In the genomic region with DNA sequence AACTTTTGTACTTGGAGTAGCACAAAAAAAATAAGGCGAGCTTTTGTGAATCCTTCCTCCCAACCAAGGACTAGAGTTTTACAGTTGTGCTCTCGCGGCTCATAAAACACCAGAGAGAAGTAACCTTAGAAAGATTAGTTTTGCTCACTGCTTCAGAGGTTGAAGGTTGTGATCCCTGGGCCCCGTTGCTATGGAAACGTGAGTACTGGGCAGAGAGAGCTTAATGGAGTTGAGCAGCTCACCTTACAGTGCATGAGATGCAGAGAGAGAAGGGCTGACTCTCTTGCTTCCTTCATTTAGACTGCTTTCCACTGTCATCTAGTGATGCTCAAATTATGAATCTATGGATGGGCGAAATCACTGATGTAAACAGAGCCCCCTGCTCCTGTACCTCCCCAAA, we compare ENCODE assay signal across 18 mouse cellular contexts. TPM values are rescaled to one million over a fixed set of nuclear protein-coding genes. Genes with fewer than 3 reads are reported as not detected.
DNase-seq lines count a peak whose midpoint lies in the region; ATAC-seq lines count a peak whose summit lies in the region.
"Had no signal": no experiment of that assay in that cellular context is flagged by ENCODE, and none has a peak within 500 bp of the region (broad histone marks: within the 10 kb centered on the region; RNA-seq: fewer than 3 reads in every experiment).

No protein-coding gene starts in this region.

- peaks cover 16% of the 10 kb centered on the region; the same call in 1 of the 2 replicates for H3K4me1 ChIP-seq in kidney, embryonic 14.5 days (ENCODE audit: control insufficient read depth, insufficient read depth, low read length)
- peaks cover 12% of the 10 kb centered on the region; the same call in 1 of the 2 replicates for H3K4me1 ChIP-seq in limb, embryonic 10.5 days
- H3K4me1 ChIP-seq: embryonic facial prominence, embryonic 15.5 days; stomach, embryonic 15.5 days had no signal

- no peaks in the 10 kb centered on the region for H3K27me3 ChIP-seq in kidney, embryonic 14.5 days (ENCODE audit: control insufficient read depth, insufficient read depth, low read length)
- H3K27me3 ChIP-seq in limb, embryonic 10.5 days (ENCODE audit: low read depth, poor library complexity, severe bottlenecking): no peaks in the 10 kb centered on the region
- H3K27me3 ChIP-seq: embryonic facial prominence, embryonic 15.5 days; heart, embryonic 15.5 days; Patski; stomach, embryonic 15.5 days had no signal

- no peak overlapping the region for H3K4me2 ChIP-seq in kidney, embryonic 14.5 days (replicated peaks; ENCODE audit: low read depth, low read length)
- H3K4me2 ChIP-seq: embryonic facial prominence, embryonic 15.5 days; heart, embryonic 15.5 days; liver, embryonic 11.5 days; midbrain, embryonic 11.5 days; stomach, embryonic 15.5 days had no signal

- peak; percentile 92 for ATAC-seq in kidney, embryonic 14.5 days (ENCODE audit: low FRiP score, low TSS enrichment)
- ATAC-seq: intestine, postnatal 0 days; Patski had no signal

- H3K27ac ChIP-seq in kidney, embryonic 14.5 days (ENCODE audit: low read depth, low read length): no peak overlapping the region; the same call in 1 of the 2 replicates
- H3K27ac ChIP-seq in limb, embryonic 10.5 days: no peak overlapping the region
- H3K27ac ChIP-seq: embryonic facial prominence, embryonic 15.5 days; heart, embryonic 15.5 days; layer of hippocampus, adult 2 months; stomach, embryonic 15.5 days had no signal

- H3K4me3 ChIP-seq in kidney, embryonic 14.5 days (ENCODE audit: low read length): no peak overlapping the region
- H3K4me3 ChIP-seq in limb, embryonic 10.5 days: no peak overlapping the region
- H3K4me3 ChIP-seq: embryonic facial prominence, embryonic 15.5 days; heart, embryonic 15.5 days; layer of hippocampus, adult 2 months; myocyte; stomach, embryonic 15.5 days had no signal

- DNase-seq in kidney, adult 18-20 months: no peak
- DNase-seq in R1 (ENCODE audit: low read depth, low spot score): peak; percentile 52
- peak; percentile 83 for DNase-seq in embryo, embryonic 10.5 days (ENCODE audit: low spot score)
- peak; percentile 39 for DNase-seq in limb, embryonic 10.5 days (ENCODE audit: low spot score)
- no peak for DNase-seq in cerebellum, adult 11-12 months
- DNase-seq in cerebellum, postnatal 10 days: no peak
- DNase-seq: lung, adult 2 months had no signal

- 21% methylated on average over 6 of the region's 6 CpGs for WGBS in kidney, embryonic 14.5 days
- WGBS in limb, embryonic 10.5 days: 66% methylated on average over 6 of the region's 6 CpGs

- H3K36me3 ChIP-seq in kidney, embryonic 14.5 days (ENCODE audit: control insufficient read depth, insufficient read depth, low read length): peaks cover 22% of the 10 kb centered on the region; the same call in 1 of the 2 replicates
- peaks cover 83% of the 10 kb centered on the region for H3K36me3 ChIP-seq in limb, embryonic 10.5 days

- H3K9ac ChIP-seq in kidney, embryonic 14.5 days (ENCODE audit: low read depth, low read length): no peak overlapping the region
- H3K9ac ChIP-seq: embryonic facial prominence, embryonic 15.5 days; heart, embryonic 15.5 days; stomach, embryonic 15.5 days had no signal

- H3K9me3 ChIP-seq in kidney, embryonic 14.5 days (ENCODE audit: control insufficient read depth, low read length): no peaks in the 10 kb centered on the region
- H3K9me3 ChIP-seq in limb, embryonic 10.5 days (replicated peaks): no peaks in the 10 kb centered on the region
- H3K9me3 ChIP-seq: embryonic facial prominence, embryonic 15.5 days; heart, embryonic 15.5 days; stomach, embryonic 15.5 days had no signal

RNA-seq across cellular contexts. Expression of a gene that starts 29.8 kb away (rescaled TPM):
- polyA plus RNA-seq in kidney, embryonic 14.5 days (2014; fragmentation: Nextera tagmentation; extraction: Ambion mirVana): 0.60 and 1.2 TPM in 2 replicates
- 1.3 and 1.6 TPM in 2 replicates for polyA plus RNA-seq in limb, embryonic 10.5 days (2016; fragmentation: Nextera tagmentation; extraction: Ambion mirVana)
- polyA plus RNA-seq: spleen, adult 2 months had no signal

RNA-seq across cellular contexts. Expression of a gene that starts 48.6 kb away (rescaled TPM):
- 69.0 and 93.4 TPM in 2 replicates for polyA plus RNA-seq in kidney, embryonic 14.5 days (2014; fragmentation: Nextera tagmentation; extraction: Ambion mirVana)
- 96.5 and 109 TPM in 2 replicates for polyA plus RNA-seq in limb, embryonic 10.5 days (2016; fragmentation: Nextera tagmentation; extraction: Ambion mirVana)

Comparison
In these comparisons a context has a peak if more than half of its experiments do, and no peak if none do; other contexts are left out.
1. DNase-seq: peak in R1 (single experiment), embryo, embryonic 10.5 days (single experiment) and limb, embryonic 10.5 days (single experiment); none in kidney, adult 18-20 months (single experiment), cerebellum, adult 11-12 months (single experiment) and cerebellum, postnatal 10 days (0 of 2).